Mouse (Mus musculus): ENCODE results near the gene Nfyb.

Nfyb gene

DNA sequence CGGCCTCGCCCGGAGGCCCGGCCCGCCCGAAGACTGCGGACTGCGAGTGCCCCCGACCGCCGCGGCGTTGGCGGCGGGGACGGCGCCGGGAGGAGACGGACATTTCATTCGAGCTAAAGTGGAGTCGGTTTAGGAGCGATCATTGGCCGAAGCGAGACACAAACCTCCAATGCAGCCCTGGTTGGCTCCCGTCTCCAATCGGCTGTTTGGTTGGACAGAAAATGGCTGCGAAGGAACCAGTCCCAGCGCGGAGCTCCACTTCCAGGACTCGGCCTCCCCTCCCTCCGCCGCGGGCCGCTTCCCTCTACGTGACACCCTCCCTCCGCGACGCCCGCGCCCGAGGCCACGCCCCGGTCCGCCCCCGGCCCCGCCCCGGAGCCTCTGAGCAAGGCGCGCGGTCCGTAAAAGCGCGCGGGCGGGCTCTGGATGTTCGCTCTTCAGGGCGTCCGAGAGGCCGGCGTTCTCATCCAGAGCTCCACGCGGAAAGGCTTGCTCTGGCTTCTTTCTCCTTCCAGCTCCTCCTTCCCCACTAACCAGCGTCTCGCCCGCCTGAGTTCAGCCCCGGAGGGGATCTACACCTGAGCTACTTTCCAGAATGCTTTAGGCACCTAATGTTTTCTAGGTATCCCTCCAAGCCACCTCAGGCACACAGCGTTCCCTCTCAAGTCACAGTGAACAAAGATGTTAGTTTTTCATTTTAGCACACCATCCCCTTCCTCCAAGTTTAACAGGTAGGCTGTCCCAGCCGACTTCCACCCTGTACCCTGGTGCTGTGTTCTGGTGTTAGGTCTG lies at the start of gene Nfyb:
Nfyb (minus strand) TSS at position 305 of the 792 bp plus-strand sequence.
- in situ Hi-C loops (cut with MboI; ENCODE audit: low sequenced_read_pairs), result no loop called here

DNA sequence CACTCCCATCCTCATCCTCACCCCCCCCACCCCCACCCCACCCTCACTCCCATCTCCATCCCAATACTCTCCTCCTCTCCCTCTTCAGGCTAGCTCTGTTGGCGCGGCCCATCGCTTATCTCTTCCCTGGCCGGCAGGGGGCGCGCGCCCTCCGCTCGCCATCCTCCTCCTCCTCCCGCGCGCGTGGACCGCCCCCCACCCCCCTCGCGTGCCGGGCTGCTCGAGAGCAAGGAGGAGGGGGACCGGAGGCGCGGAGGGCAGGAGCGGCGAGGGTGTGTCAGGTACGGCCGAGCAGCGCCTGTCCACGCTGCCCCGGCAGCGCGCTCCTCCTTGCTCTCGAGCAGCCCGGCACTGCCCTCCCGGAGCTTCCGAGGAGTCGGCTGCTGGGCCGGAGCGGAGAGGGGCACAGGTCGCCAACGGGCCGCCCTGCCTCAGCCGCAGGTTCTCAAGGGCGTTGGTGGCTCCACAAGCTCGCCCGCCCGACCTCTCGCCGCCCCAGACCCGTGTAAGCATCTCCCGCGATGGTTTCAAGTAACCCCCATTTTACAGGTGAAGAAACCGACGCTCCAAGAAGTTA lies 48.0 kb upstream of the Nfyb start:
- in situ Hi-C loops (cut with MboI; ENCODE audit: low sequenced_read_pairs), result no loop called here

DNA sequence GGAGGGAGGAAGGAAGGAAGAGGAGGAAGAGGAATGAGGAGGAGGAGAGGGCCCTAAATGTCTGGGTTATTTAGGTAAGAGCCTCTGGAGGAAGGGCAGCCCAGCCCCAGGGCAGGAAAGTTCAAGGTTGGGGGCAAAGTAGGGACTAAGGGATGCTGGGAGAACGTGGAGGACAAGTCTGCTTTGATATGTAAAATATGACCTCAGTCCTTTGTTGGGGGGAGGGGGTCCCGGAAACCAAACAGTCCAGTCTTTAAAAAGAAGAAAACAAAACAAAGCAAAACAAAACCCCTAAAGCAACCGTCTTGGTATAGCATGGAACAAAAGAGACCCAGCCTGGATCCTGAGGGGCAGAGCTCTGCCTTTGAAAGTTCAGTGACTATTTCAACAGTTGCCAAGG lies 45.4 kb upstream of the Nfyb start:
- in situ Hi-C loops (cut with MboI; ENCODE audit: low sequenced_read_pairs), result no loop called here

DNA sequence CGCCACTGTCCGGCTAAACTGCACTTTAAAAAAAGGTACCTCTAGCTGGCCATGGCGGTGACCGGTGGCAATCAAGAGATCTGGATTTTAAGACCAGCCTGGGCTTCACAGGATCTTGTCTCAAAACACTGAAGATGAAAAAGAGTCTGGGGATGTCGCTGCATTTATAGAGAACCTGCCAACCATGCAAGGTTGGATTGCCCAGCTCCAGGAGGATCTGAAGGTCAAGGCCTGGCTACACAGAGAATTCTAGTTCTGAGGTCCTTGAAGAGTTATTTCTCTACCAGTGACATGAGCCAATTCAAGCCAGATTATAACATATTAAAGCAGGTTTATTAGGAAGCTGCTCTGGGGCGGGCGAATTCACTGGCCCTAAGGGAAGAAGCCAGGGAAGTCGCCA lies 44.9 kb upstream of the Nfyb start:
- in situ Hi-C loops (cut with MboI; ENCODE audit: low sequenced_read_pairs), result no loop called here

DNA sequence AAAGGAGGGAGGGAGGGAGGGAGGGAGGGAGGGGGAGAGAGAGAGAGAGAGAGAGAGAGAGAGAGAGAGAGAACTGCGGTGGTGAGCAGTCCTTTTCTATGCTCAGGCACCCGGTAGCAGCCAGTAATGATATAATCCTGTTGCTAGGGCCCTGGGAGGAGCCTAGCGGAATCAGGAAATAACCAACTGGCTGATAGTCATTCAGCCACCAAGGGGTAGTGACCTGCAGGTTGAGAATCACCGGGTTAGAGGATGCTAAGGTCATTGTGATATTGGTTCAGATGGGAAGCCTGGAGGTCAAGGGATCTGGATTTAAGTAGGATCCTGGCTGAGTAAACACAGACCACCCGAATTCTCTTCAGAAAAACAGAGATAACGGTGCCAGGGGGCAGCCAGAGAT lies 44.2 kb upstream of the Nfyb start:
- in situ Hi-C loops (cut with MboI; ENCODE audit: low sequenced_read_pairs), result no loop called here

DNA sequence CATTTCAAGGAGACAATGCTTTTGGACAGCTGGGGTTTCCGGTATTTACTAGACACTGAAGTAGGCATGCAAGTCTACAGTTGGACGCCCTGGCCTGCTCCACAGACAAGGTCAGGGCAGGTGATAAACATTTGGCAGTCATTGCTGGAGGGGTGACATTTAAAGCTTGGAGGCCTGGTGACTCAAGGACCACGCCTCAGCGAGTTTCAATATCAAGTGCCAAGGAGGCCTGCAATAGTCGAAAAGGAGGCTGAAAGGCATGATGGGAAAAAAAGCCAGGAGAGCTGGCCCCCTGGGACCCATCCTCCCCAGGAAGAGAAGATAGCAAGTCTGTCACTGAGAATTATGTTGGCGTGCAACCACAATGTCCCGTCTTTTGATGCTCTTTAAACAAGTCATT lies 43.3 kb upstream of the Nfyb start:
- in situ Hi-C loops (cut with MboI; ENCODE audit: low sequenced_read_pairs), result no loop called here

DNA sequence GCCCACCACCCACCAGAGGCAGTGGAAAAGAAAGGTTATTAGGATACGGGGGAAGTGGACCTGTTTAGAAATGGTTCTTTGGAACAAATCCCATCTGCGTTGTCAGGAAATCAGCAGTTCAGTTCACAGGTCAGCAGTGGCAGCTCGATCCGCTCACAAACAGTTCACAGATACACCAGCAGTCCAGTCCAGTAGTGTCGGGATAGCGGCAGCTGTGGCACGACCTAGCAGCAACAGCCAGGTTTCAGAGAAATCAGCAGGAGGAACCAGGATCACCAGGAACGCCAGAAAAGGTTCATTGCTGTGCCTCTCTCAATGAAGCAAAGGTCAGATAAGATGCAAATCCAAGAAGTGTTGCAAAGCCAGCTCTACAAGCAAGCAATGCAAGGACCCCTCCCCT lies 42.5 kb upstream of the Nfyb start:
- in situ Hi-C loops (cut with MboI; ENCODE audit: low sequenced_read_pairs), result no loop called here

DNA sequence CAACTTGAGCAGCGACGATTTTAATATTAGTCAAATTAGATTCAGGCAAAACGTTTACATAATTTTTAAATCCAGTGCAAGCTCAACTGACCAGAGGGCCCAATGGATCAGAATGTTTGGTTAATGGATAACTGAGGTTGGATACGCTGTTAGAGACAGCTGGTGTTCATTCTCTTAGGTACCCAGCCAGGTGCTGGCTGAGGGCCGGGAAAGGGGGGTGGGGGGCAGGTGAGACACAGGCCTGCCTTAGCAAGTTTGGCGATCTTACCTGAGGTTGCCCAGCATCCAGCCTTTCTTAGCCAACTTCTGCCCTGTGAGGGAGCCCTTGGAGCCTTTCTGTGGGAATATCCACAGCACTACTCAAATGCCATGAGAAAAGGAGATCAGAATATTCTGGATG lies 41.2 kb upstream of the Nfyb start:
- in situ Hi-C loops (cut with MboI; ENCODE audit: low sequenced_read_pairs), result no loop called here

DNA sequence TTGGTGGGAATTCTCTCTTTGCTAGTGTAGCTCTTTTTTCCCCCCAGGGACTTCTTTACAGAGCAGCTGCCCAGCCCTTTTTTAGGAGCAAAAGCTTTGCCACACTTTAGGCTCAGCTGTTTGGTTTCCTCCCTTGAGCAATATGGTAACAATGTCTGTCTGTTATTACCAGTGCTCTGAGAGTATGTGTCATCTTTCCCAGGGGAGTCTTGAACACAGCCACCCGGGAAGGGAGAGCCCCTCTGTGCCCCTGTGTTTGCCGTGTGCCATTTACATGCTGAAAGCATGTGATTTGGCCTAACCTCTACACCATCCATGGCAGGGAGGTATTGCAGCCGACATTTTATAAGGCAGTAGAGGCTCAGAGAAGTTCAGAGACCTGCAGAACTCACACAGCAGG lies 40.5 kb upstream of the Nfyb start:
- in situ Hi-C loops (cut with MboI; ENCODE audit: low sequenced_read_pairs), result no loop called here

DNA sequence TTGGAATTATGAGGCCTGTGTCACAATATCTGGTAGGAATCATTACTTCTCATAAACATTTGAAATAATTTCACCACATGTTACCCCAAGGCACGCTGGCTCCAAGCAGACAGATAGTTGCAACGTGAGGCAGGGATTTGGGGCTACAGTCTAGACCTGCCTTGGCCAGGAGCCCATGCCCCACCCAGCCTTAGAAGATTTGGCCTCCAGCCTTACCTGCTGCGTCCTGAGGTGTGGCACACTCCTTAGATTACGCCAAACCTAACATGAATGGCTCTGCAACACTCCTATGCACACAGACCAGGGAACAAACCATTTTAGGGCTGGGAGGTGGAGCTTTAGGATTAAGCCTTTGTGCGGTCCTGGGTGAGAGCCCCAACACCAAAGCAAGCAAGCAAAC lies 36.1 kb upstream of the Nfyb start:
- in situ Hi-C loops (cut with MboI; ENCODE audit: low sequenced_read_pairs), result no loop called here

DNA sequence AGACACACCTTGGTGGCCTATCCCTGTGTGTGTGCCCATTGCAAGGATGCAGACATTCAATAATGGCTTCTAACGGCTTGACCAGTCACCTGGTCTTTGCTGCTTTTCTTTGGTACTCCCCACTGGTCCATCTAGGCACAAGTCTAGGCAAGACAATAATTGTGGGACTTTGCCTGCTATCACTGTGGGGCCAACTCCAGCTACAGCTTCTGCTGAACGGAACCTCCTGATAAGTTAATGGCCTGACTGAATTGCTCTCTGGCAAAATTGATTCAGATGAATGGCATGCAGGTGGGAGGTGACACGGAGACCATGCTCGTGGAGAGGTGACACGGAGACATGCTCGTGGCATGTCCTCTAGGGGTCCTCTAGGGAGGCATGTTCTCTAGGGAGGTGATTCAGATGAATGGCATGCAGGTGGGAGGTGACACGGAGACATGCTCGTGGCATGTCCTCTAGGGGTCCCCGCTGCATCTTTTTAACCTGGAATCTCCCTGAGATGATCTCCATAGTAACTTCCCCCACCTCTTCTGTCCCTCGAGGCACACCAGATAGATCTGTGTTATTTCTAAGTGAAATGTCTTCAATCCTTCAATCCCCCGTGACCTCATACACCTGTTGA lies 34.5 kb upstream of the Nfyb start:
- in situ Hi-C loops (cut with MboI; ENCODE audit: low sequenced_read_pairs), result no loop called here

DNA sequence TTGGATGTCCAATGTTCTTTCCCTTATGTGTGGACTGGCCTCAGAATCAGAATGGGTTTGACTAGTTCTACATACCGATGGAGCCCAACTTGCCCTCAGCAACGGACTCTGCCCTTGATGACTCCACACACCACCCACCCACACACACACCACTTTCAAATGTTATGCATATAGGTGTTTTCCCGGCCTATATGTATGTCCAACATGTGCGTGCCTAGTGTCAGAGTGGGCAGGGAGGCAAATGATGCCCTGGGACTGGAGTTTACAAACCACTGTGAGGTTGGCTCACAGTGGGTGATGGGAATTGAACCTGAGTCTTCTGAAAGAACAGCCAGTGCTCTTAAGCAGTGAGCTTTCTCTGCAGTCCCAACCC lies 33.2 kb upstream of the Nfyb start:
- in situ Hi-C loops (cut with MboI; ENCODE audit: low sequenced_read_pairs), result no loop called here

DNA sequence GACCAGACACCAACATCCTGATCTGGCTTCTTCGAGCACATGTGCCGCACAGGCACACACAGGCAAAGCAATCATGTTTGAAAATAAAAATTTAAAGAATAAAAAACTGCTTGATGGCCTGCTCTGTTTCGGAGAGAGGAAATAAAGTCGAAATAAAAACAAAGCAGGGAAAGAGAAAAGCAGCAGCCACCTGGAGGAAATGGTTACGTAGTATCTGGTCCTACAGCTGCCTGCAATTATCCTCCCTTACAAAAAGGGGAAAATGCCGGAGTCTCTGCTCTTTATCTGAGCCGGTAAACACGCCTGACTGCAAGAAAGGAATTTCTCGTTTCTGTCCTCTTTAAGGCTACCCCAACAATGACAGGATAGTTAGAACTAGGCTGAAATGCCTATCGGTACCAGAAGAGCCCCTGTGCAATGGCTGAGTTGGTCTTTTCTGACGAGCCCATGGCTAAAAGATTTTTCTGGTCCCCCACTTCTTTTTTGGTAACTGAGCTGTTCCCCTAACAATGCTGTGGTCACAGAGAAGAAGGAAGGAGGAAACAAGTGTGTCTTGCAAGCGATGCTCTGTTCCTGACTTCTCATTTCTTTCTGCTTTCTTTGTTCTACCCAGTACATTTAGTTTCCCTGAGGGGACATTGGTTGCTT lies 32.7 kb upstream of the Nfyb start:
- in situ Hi-C loops (cut with MboI; ENCODE audit: low sequenced_read_pairs), result no loop called here

DNA sequence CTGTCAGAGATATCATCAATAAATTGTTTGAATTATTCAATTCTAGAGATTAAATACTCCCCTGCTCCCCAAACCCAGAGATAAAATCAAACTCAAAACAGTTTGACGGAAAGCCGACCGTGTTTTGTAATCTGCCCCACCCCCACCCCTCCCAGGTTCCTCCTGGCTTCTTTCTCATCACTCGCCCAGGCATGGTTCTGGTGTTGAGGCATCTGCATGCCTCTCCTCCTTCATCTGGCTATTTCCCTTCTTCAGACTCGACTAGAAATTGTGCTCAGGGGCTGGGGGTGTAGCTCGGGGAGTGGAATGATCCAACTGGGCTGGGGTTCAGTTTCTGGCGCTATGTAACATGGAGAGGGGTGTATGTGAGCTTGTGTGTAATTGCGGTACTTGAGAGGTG lies 31.8 kb upstream of the Nfyb start:
- in situ Hi-C loops (cut with MboI; ENCODE audit: low sequenced_read_pairs), result no loop called here

DNA sequence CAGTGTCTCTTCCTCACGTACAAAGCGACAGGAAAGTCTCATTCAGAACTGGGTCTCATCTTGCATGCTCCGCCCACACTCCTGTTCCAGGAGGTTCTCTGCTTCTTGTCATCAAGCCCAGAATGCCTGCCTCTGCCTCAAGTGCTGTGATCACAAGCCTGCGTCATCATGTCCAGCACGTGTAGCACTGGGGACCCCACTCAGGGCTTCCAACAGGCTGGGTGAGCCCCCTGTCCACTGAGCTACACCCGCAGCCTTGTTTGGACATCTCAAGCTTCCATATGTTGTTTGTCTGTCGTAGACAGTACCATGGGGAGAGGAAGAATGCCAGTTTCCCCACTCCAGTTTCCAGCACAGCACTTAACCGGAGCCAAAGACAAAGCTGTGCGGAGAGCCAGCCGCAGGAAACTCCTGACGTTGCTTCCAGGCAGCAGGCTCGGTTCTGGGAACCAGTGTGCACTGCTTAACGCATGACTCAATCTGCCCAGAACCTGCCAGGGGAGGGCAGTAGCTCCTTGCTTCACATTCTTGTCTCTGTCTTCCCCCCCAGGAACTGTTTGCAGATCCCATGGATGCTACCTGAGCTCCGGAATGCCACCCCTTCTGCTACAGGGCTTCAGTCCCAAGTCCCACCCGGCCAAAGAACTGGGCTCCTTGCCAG lies 31.3 kb upstream of the Nfyb start:
- in situ Hi-C loops (cut with MboI; ENCODE audit: low sequenced_read_pairs), result no loop called here

DNA sequence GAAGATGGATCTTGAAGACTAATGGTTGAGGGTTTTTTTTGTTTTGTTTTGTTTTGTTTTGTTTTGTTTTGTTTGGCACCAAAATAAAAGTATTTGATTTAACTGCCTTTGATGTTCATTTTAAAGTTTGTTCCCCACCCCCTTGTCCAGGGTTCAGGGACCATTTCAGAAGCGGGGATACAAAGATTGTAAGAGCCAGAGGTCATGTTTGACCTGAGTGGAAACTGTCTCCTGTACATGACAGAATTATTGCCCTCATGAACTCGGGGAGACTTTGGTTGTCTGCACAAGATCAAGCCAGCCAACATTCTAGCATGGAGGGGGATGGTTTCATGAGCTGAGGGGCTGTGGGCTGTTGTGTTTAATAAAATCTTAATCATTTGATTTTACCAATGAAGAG lies 28.4 kb upstream of the Nfyb start:
- in situ Hi-C loops (cut with MboI; ENCODE audit: low sequenced_read_pairs), result no loop called here

DNA sequence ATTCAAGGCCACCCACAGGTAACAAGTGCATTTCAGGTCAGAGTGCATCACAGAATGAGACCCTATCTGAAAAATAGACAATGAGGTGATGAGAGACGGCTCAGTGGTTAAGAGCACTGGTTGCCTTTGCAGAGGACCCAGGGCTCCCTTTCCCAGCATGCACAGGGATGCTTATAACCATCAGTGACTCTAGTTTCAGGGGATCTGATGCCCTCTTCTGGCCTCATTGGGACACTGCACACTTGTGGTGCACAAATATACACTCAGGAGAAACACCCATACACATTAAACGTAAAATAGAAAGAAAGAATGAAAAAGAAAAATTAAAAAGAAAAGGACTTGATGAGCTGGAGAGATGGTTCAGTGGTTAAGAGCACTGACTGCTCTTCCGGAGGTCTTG lies 27.8 kb upstream of the Nfyb start:
- in situ Hi-C loops (cut with MboI; ENCODE audit: low sequenced_read_pairs), result no loop called here

DNA sequence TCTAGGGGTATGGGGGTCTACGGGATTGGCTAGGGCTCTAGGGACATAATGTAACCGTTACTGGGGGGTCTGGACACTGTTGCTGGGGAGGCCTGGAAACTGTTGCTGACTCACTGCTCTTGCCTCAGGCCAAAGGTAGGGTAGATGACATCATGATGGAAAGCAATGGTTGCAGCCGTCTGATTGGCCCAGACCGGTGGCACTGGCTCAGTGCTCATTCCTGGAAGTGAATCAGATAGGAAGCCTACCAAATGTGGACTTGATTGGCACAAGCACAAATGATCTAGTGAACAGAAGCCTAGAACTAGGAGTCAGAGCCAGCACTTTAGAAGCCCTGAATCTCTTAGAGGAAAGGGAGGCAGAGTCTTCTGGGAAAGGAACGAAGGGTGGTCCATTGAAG lies 26.6 kb upstream of the Nfyb start:
- in situ Hi-C loops (cut with MboI; ENCODE audit: low sequenced_read_pairs), result no loop called here

DNA sequence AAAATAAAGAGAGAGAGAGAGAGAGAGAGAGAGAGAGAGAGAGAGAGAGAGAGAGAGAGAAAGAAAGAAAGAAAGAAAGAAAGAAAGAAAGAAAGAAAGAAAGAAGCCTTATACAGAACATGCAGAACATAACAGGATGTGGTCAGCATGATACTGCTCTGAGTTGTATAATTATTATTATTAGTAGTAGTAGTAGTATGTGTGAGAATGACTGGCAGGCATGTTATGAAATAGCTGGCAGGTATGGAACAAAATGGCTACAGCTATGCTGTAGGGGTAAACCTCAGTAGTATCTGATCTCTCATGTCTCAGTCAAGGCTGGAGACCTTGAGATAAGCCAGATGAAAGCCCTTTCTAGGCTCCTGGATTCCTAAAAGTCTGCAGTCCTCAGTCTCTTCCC lies 25.2 kb upstream of the Nfyb start:
- in situ Hi-C loops (cut with MboI; ENCODE audit: low sequenced_read_pairs), result no loop called here

DNA sequence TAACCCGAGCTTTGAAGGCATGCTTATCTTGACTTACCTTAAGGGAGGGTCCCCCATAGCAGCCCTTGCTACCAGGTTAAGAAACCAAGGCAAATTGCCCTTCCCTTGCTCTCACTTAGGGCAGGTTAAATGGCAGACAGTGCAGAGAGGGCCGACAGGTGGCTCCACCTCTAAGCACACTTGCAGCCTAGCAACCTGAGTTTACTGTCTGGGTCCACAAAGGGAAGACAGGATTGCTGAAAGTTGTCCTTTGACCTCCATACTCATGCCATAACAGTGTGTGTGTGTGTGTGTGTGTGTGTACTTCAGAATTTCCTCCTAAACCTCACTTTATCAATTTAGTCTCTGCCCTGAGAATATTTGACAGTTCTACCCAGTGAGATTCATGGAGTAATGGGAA lies 18.5 kb upstream of the Nfyb start:
- in situ Hi-C loops (cut with MboI; ENCODE audit: low sequenced_read_pairs), result no loop called here

DNA sequence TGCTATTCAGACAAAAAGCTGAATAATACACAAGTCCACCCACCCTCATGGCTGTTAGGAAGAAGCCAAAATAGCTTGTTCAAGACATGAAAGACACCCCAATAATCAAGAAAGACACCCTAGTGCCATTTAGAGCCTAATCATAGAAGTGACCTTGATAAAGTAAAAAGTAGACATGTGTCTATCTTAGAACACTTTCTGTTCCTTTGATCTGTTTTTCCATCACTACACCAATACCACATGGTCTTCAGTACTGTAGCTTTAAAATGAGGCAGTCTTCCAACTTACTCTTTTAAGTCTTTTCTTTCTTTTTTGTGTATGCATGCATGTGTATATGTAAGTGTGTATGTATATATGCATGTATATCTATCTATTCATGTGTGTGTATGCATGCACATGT lies 16.9 kb upstream of the Nfyb start:
- in situ Hi-C loops (cut with MboI; ENCODE audit: low sequenced_read_pairs), result no loop called here

DNA sequence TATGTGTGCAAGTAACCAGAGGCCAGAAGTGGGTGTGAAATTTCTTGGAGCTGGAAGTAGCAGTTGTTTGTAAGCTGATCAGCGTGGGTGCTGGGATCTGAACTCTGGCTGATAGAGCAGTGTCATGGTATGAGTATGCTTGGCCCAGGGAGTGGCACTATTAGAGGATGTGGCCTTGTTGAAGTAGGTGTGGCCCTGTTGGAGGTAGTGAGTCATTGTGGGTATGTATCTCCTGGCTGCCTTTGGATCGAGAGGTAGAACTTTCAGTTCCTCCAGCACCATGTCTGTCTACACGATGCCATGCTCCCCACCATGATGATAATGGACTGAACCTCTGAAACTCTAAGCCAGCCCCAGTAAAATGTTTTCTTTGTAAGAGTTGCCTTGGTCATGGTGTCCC lies 16.4 kb upstream of the Nfyb start:
- in situ Hi-C loops (cut with MboI; ENCODE audit: low sequenced_read_pairs), result no loop called here

Measured in CH12F3 (cell line).